Mouse (Mus musculus): ENCODE measurements at regions not wholly inside any gene's neighbourhood (a gene's known extent, or its start where the extent isn't known, plus 50 kb on each side); places are given as distances from the start of the nearest gene placed in this dataset.

GRCm38 (mm10) chr4:97394697-97395280 is 211.8 kb upstream of the Gm10192 start:
- ATAC-seq (replicated peaks; ENCODE audit: poor library complexity, severe bottlenecking), result no peak

DNA sequence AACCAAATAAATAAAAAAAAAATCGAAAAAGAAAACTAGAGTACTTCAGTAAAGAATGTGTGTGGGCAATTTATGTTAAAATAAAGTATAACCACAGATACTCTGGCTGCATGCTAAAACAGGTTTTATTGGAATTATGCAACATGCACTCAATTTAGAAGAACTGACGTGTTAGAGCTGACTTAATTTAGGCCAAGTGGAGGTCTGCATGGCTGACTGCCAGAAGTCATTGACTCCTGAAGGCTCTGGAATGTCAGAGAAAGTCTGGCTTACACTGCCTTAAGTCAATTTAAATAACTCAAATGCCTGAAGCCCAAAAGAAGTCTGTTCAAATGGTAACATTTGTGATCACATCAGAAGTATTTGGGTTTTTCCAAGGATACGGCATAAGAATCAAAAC is 198.1 kb upstream of the Gm10192 start:
- no peak for ATAC-seq (replicated peaks; ENCODE audit: poor library complexity, severe bottlenecking)

DNA sequence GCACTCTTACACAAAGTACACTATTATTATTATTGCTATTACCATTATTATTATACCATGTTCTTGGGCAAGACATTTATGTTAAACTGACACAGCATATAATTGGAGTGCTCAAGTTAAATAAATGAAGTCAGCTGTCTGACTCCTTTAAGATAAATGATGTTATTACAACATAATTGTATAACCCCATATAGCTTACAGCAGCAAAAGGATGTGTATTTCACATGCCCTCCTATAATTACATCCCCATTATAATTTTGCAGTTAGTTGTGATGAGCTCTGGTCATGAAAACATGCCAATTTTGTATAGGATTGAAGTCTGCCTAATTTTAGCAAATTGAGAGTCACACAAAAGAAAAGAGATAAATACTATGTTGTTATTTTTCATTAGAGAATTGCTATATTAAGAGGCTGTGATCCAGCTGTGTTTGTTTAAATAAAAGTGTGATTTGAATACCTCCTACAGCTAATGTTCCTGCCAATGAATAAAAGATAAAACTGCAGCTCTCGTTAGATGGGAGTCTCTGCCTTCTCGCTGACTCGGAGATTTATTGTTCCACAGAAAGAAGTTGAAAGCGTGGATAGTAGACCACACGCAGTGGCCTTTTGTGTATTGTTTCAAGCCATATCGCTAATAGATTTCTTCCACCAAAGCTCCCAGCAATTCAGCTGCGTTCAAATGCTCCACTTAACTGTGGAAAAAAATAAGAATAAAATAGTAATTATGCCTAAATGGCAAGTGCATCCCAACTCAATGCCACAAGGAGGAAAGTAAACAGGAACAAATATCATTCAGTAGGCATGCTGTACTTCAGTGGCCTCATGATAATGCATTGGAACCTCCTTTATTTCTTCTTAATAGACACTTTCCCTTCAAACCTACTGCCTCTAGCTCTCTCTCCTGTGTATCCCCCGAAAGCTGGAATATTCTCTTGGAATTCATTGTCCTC is 194.9 kb upstream of the Gm10192 start:
- ATAC-seq (replicated peaks; ENCODE audit: poor library complexity, severe bottlenecking), result no peak

DNA sequence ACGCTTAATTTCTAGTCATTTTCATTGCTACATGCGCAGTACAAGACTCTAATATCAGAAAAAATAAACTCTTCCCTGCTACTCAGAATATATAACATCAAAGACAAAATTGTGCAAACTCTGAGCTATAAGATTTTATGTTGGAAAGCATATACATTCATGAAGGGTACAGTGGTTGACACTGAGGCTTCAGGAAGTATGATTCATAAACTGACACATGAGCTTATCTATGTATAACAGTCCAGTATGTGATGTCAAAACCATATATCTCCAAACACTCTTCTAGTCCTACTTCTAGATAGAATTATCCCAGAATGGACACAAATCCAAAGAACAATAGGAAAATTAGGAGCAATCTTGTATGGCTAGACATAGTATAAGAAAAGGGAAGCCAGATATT is 177.5 kb upstream of the Gm10192 start:
- no peak for ATAC-seq (replicated peaks; ENCODE audit: poor library complexity, severe bottlenecking)

DNA sequence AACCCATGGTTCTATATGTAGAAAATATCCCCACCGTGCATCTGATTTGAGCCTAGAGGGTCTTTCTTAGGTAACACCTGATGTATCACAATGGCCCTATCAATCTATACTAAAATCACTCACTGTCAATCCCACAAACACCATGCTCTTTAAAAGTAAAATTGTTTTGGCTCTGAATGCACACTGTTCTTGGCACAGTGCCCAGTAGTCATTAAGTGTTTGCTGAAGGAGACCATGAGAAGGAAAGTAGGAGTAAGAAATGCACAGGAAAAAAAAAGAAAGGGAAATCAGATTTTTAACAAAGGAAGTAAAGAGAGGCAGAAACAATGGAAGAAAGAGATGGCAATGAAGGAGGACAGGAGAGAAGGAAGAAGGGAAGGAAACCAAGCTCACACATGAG is 175.0 kb upstream of the Gm10192 start:
- no peak for ATAC-seq (replicated peaks; ENCODE audit: poor library complexity, severe bottlenecking)

- ATAC-seq (replicated peaks; ENCODE audit: poor library complexity, severe bottlenecking), result no peak
Observed at GRCm38 (mm10) chr4:97346799-97347198, 163.8 kb upstream of the Gm10192 start.

DNA sequence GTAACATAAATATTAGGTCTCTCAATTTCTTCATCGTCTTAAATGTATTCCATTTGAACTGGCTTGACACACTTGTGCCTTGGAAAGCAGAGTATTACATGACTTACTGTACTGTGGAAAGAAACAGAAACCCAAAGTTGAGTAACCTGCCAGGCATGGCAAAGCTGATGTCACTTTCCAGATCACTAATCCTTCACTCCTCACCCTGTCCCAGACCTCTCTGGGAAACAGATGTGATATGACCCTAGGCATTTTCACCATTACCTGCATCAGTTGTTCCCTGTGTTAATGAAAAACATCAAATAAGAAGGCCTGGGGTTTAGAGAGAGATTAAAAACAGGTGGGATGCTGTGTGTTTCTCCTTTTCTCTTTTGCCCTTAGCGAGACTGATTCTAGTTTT is 161.4 kb upstream of the Gm10192 start:
- ATAC-seq (replicated peaks; ENCODE audit: poor library complexity, severe bottlenecking), result no peak

GRCm38 (mm10) chr4:97343378-97343777 is 160.4 kb upstream of the Gm10192 start:
- peak; percentile 92 for ATAC-seq (replicated peaks; ENCODE audit: poor library complexity, severe bottlenecking)
